Mouse (Mus musculus) B cell, adult 2 months (primary cell): ENCODE data around the gene Pde1a.

ENCODE experiments used
- DNase-seq, 2 experiments: peaks; one replicate each; pipeline ENCODE4 v3.0.0; 2022

Gene Pde1a

DNA sequence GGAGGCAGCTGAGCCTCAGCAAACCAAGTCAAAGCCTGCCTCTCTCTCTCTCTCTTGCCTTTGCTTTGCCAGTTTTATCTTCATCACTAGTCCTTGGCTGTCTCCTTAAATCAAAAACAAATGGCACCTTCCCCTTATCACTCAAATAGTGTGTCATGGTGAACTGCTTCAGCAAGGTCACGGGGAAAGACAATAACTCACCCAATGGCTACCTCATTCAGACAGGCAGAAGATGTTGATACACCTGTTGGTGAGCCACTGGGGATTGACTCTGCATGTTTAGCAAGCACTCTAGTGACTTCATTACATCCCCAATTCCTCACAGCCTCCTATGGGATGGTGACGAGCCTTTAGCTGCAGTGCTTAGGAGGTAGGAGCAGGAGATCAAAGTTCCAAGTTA is 331.8 kb downstream of the Pde1a start:
- DNase-seq = no peak

DNA sequence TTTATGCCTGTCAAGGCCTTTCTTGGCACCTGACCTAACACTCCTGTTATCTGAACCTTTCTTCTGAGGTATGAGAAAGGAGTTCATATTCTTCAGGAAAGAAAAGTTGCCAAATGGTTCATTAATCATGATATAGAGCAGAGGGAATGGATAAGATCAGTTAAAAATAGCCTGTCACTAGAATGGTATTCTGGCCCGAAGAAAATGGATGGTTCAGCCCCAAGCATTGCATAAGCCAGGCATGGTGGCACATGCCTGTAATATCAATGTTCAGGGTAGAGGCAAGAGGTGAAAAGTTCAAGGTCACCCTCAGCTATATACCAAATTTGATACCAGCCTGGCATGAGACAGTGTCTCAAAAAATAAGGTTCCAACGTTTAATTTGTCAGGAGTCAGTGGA is 336.1 kb downstream of the Pde1a start:
- DNase-seq = no peak

DNA sequence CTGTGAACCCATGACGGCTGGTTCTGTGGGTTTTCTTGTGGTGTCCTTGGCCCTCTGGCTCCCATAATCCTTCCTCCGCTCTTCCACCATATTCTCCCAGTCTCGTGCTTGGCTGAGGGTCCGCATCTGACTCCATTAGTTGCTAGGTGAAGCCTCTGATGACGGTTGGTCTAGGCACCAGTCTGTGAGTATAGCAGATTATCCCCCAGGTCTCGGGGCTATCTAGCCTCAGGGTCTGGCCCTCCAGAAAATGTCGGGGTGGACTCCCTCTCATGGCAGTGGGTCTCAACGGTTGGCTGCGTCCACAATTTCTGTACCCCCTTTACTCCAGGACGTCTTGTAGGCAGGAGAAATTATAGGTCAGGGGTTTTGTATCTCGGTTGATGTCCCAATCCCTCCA is 342.8 kb downstream of the Pde1a start:
- DNase-seq = no peak

DNA sequence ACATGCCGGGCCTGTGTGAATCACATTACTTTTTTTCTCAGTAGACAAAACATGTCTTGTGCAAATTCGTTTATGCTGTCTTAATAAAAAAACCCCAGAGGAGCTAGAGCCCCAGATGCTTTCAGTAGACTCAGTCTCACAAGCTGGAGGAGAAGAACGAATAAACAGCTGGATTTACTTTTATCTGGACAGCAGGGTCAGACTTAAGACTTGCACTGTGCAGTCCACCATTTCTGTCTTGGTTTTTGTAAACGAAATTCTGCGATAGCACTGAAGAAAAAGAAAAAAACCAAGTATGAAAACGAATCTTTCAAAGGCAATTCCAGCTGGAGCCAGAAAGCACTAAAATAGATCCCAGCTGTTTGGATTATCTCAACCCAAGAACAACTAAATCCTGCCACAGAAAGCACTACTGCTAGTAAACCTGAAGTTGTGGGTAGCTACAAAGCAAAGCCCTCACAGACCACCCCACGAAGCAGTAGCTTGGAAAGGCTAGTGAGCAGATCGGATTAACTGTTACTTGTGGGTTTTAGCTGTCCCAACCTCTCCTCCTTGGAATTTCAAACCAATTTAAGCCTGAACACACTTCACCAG is 343.6 kb downstream of the Pde1a start:
- no peak for DNase-seq
